Comparison of ENCODE assay signal across 13 mouse cellular contexts in genomic region chr14:31685680-31686079, GRCm38 (mm10). TPM values are rescaled to one million over a fixed set of nuclear protein-coding genes. Genes with fewer than 3 reads are reported as not detected.
A peak's percentile ranks its signal among the peaks of the same experiment; 100 is the strongest.
DNase-seq lines count a peak whose midpoint lies in the region; ATAC-seq lines count a peak whose summit lies in the region.
"Had no signal": no experiment of that assay in that cellular context is flagged by ENCODE, and none has a peak within 500 bp of the region (broad histone marks: within the 10 kb centered on the region; RNA-seq: fewer than 3 reads in every experiment).

No protein-coding gene starts in this region.

- H3K9ac ChIP-seq in heart, embryonic 15.5 days: no peak overlapping the region
- no peak overlapping the region for H3K9ac ChIP-seq in forebrain, embryonic 16.5 days (replicated peaks; ENCODE audit: low read depth, low read length)

- ATAC-seq in heart, embryonic 15.5 days (replicated peaks; ENCODE audit: insufficient number of reproducible peaks, insufficient read depth, low FRiP score, low read depth): no peak
- peak; percentile 59 for ATAC-seq in CD4-positive, CD25-positive, alpha-beta regulatory T cell, adult 4 months
- peak; percentile 67 for ATAC-seq in inflammation-experienced regulatory T-cells, adult 6 months
- peak; percentile 78 for ATAC-seq in monocyte, adult 5-6 weeks (replicated peaks; ENCODE audit: insufficient number of reproducible peaks, low FRiP score, low TSS enrichment, poor library complexity, severe bottlenecking)
- no peak for ATAC-seq in forebrain, embryonic 16.5 days

- no peak for DNase-seq in heart, embryonic 10.5 days (ENCODE audit: low spot score)
- no peak for DNase-seq in left cerebral cortex, adult 18-20 months (ENCODE audit: low spot score in 2 of 2)
- DNase-seq in frontal cortex, postnatal 14 days (ENCODE audit: low spot score in 2 of 2): no peak
- DNase-seq: gastrocnemius, adult 2 months; kidney, adult 18-20 months; lung, postnatal 14 days had no signal

- H3K27me3 ChIP-seq in heart, embryonic 15.5 days: no peaks in the 10 kb centered on the region
- H3K27me3 ChIP-seq in heart, embryonic 10.5 days (ENCODE audit: insufficient read depth, poor library complexity, severe bottlenecking): no peaks in the 10 kb centered on the region
- H3K27me3 ChIP-seq in forebrain, embryonic 16.5 days (replicated peaks; ENCODE audit: control insufficient read depth, insufficient read depth, low read length): no peaks in the 10 kb centered on the region

- no peaks in the 10 kb centered on the region for H3K9me3 ChIP-seq in heart, embryonic 15.5 days (replicated peaks)
- no peaks in the 10 kb centered on the region for H3K9me3 ChIP-seq in heart, embryonic 10.5 days
- H3K9me3 ChIP-seq in forebrain, embryonic 16.5 days (ENCODE audit: control insufficient read depth, low read length): no peaks in the 10 kb centered on the region

- no peaks in the 10 kb centered on the region for H3K36me3 ChIP-seq in heart, embryonic 15.5 days
- H3K36me3 ChIP-seq in heart, embryonic 10.5 days: no peaks in the 10 kb centered on the region
- no peaks in the 10 kb centered on the region for H3K36me3 ChIP-seq in forebrain, embryonic 16.5 days (ENCODE audit: control insufficient read depth, insufficient read depth)

- H3K4me3 ChIP-seq in heart, embryonic 15.5 days: no peak overlapping the region
- H3K4me3 ChIP-seq in heart, embryonic 10.5 days: no peak overlapping the region
- no peak overlapping the region for H3K4me3 ChIP-seq in forebrain, embryonic 16.5 days (replicated peaks; ENCODE audit: low read length)
- H3K4me3 ChIP-seq: gastrocnemius, adult 2 months; myocyte had no signal

- no peak overlapping the region for H3K27ac ChIP-seq in heart, embryonic 15.5 days
- no peak overlapping the region for H3K27ac ChIP-seq in heart, embryonic 10.5 days
- H3K27ac ChIP-seq in forebrain, embryonic 16.5 days (ENCODE audit: low read length): no peak overlapping the region
- H3K27ac ChIP-seq: gastrocnemius, adult 2 months had no signal

- 76% methylated on average over 10 of the region's 10 CpGs for WGBS in heart, embryonic 15.5 days
- 81% methylated on average over 10 of the region's 10 CpGs for WGBS in heart, embryonic 10.5 days
- 94% methylated on average over 10 of the region's 10 CpGs for WGBS in forebrain, embryonic 16.5 days

- H3K4me2 ChIP-seq in heart, embryonic 15.5 days: 0 out of 2 replicates have a peak overlapping the region, but pooled peaks have one; percentile 18
- H3K4me2 ChIP-seq in forebrain, embryonic 16.5 days (ENCODE audit: low read length): no peak overlapping the region

- peaks cover 9% of the 10 kb centered on the region for H3K4me1 ChIP-seq in heart, embryonic 15.5 days (replicated peaks)
- H3K4me1 ChIP-seq in heart, embryonic 10.5 days: peaks cover 10% of the 10 kb centered on the region; the same call in 1 of the 2 replicates
- peaks cover 3% of the 10 kb centered on the region; the same call in 1 of the 2 replicates for H3K4me1 ChIP-seq in forebrain, embryonic 16.5 days (replicated peaks; ENCODE audit: control insufficient read depth, insufficient read depth, low read length)

RNA-seq across cellular contexts. Expression of gene Hacl1, which starts 44.6 kb away (rescaled TPM):
- polyA plus RNA-seq in heart, embryonic 15.5 days (2015; fragmentation: Nextera tagmentation; extraction: Ambion mirVana): 9.7 and 11.6 TPM in 2 replicates
- 7.8 and 8.8 TPM in 2 replicates for polyA plus RNA-seq in heart, embryonic 10.5 days (2016; fragmentation: Nextera tagmentation; extraction: Ambion mirVana)
- polyA plus RNA-seq in CD4-positive, CD25-positive, alpha-beta regulatory T cell, adult 4 months (2017; shearing (Covaris generic)): 10 to 100 TPM; 33.3 to 37.9 TPM
- 10 to 100 TPM; 23.5 to 36.6 (median 25.0) TPM for polyA plus RNA-seq in inflammation-experienced regulatory T-cells, adult 6 months (2017; shearing (Covaris generic))
- 10.1 to 31.8 TPM (median 11.9 TPM) in 3 replicates for total RNA-seq in monocyte, adult 5-6 weeks (2017)
- total RNA-seq in left cerebral cortex, adult 18-20 months (2021): 1 to 10 TPM; 4.5 to 8.7 TPM
- polyA plus RNA-seq in forebrain, embryonic 16.5 days (2015; fragmentation: Nextera tagmentation; extraction: Ambion mirVana): 6.9 and 8.9 TPM in 2 replicates

RNA-seq across cellular contexts. Expression of gene Btd, which starts 44.9 kb away (rescaled TPM):
- polyA plus RNA-seq in heart, embryonic 15.5 days (2015; fragmentation: Nextera tagmentation; extraction: Ambion mirVana): 20.4 and 23.5 TPM in 2 replicates
- polyA plus RNA-seq in heart, embryonic 10.5 days (2016; fragmentation: Nextera tagmentation; extraction: Ambion mirVana): 21.2 and 23.8 TPM in 2 replicates
- 10 to 100 TPM; 27.1 to 29.5 TPM for polyA plus RNA-seq in CD4-positive, CD25-positive, alpha-beta regulatory T cell, adult 4 months (2017; shearing (Covaris generic))
- polyA plus RNA-seq in inflammation-experienced regulatory T-cells, adult 6 months (2017; shearing (Covaris generic)): 10 to 100 TPM; 20.3 to 28.6 (median 24.2) TPM
- total RNA-seq in monocyte, adult 5-6 weeks (2017): 2.1 to 9.9 TPM (median 9.9 TPM) in 3 replicates
- total RNA-seq in left cerebral cortex, adult 18-20 months (2021): 1 to 10 TPM; 7.1 to 8.7 TPM
- 15.5 and 19.5 TPM in 2 replicates for polyA plus RNA-seq in forebrain, embryonic 16.5 days (2015; fragmentation: Nextera tagmentation; extraction: Ambion mirVana)

RNA-seq across cellular contexts. Expression of gene Gm49387, which starts 45.0 kb away (rescaled TPM):
- 2.6 TPM in 2 replicates for polyA plus RNA-seq in heart, embryonic 15.5 days (2015; fragmentation: Nextera tagmentation; extraction: Ambion mirVana)
- polyA plus RNA-seq in heart, embryonic 10.5 days (2016; fragmentation: Nextera tagmentation; extraction: Ambion mirVana): 0.74 and 2.4 TPM in 2 replicates
- polyA plus RNA-seq in CD4-positive, CD25-positive, alpha-beta regulatory T cell, adult 4 months (2017; shearing (Covaris generic)): under 1 TPM in 1 of 2 experiments, not detected in 1; 0.62 TPM
- 1 to 10 TPM in 1 of 3 experiments, not detected in 2; 1.5 TPM for polyA plus RNA-seq in inflammation-experienced regulatory T-cells, adult 6 months (2017; shearing (Covaris generic))
- not detected in 3 replicates for total RNA-seq in monocyte, adult 5-6 weeks (2017)
- total RNA-seq in left cerebral cortex, adult 18-20 months (2021): under 1 TPM in 1 of 2 experiments, not detected in 1; 0.66 TPM
- polyA plus RNA-seq in forebrain, embryonic 16.5 days (2015; fragmentation: Nextera tagmentation; extraction: Ambion mirVana): not detected in 2 replicates
- total RNA-seq: layer of hippocampus, adult 18-20 months had no signal
- polyA plus RNA-seq: myocyte had no signal

Comparison
In these comparisons a context has a peak if more than half of its experiments do, and no peak if none do; other contexts are left out.
1. ATAC-seq: peak in CD4-positive, CD25-positive, alpha-beta regulatory T cell, adult 4 months (single experiment), inflammation-experienced regulatory T-cells, adult 6 months (single experiment) and monocyte, adult 5-6 weeks (single experiment); none in heart, embryonic 15.5 days (single experiment) and forebrain, embryonic 16.5 days (single experiment).